Mouse (Mus musculus): ENCODE data around the gene A930017K11Rik.

A930017K11Rik gene

GRCm38 (mm10) chr17:25941511-25942241, 10.7 kb downstream of the A930017K11Rik start:
- intact Hi-C loops (cut with DNase I): no loop called here

GRCm38 (mm10) chr17:25934526-25934925, 17.8 kb downstream of the A930017K11Rik start:
- intact Hi-C loops (cut with DNase I): no loop called here

- intact Hi-C loops (cut with DNase I): loop anchor here (5.0 kb wide), 1 partner anchor 33 kb away; no protein-coding TSS in a partner anchor
Measured at GRCm38 (mm10) chr17:25925348-25925747, 27.0 kb downstream of the A930017K11Rik start.

GRCm38 (mm10) chr17:25922120-25922519, 30.2 kb downstream of the A930017K11Rik start:
- intact Hi-C loops (cut with DNase I): no loop called here

- intact Hi-C loops (cut with DNase I): no loop called here
Measured at GRCm38 (mm10) chr17:25919786-25920642, 32.4 kb downstream of the A930017K11Rik start.

- intact Hi-C loops (cut with DNase I): no loop called here
Measured at GRCm38 (mm10) chr17:25919144-25919785, 33.1 kb downstream of the A930017K11Rik start, which contains the start of gene Rab40c. TSS of gene Rab40c (minus strand) at chr17:25919727.

GRCm38 (mm10) chr17:25918037-25918750, 34.2 kb downstream of the A930017K11Rik start:
- intact Hi-C loops (cut with DNase I): no loop called here

GRCm38 (mm10) chr17:25916931-25917647, 35.3 kb downstream of the A930017K11Rik start:
- intact Hi-C loops (cut with DNase I): no loop called here

GRCm38 (mm10) chr17:25914295-25914694, 38.1 kb downstream of the A930017K11Rik start:
- intact Hi-C loops (cut with DNase I): no loop called here

GRCm38 (mm10) chr17:25913877-25914275, 38.5 kb downstream of the A930017K11Rik start:
- intact Hi-C loops (cut with DNase I): no loop called here

GRCm38 (mm10) chr17:25913186-25913876, 39.0 kb downstream of the A930017K11Rik start:
- intact Hi-C loops (cut with DNase I): no loop called here

- intact Hi-C loops (cut with DNase I): no loop called here
Measured at GRCm38 (mm10) chr17:25911816-25912215, 40.5 kb downstream of the A930017K11Rik start.

GRCm38 (mm10) chr17:25907640-25908039, 44.7 kb downstream of the A930017K11Rik start:
- intact Hi-C loops (cut with DNase I): no loop called here

- intact Hi-C loops (cut with DNase I): no loop called here
Measured at GRCm38 (mm10) chr17:25903061-25903460, 49.3 kb downstream of the A930017K11Rik start.

- intact Hi-C loops (cut with DNase I): no loop called here
Measured at GRCm38 (mm10) chr17:25900193-25900592, 52.2 kb downstream of the A930017K11Rik start.

Measured in adrenal gland (tissue).